Mouse (Mus musculus): ENCODE data around the gene Gramd4. TPM values are rescaled to one million over a fixed set of nuclear protein-coding genes. Genes with fewer than 3 reads are reported as not detected.
"Not testable (repeated sequence)": the region's sequence is repeated elsewhere in the genome, so short reads cannot be mapped to it uniquely, and the experiment has no call there.

Gene Gramd4
- polyA plus RNA-seq, 1 experiment: 15.0 TPM

GRCm38 (mm10) chr15:86175253-86176050, 118.0 kb downstream of the Gramd4 start:
- Histone ChIP-seq H3K4me3 (no peak overlapping the region), H3K36me3 (ENCODE audit: control insufficient read depth, insufficient read depth) (no peaks in the 10 kb centered on the region), H3K79me2 (ENCODE audit: control insufficient read depth, insufficient read depth) (peaks cover 11% of the 10 kb centered on the region), H3ac (ENCODE audit: control insufficient read depth, insufficient read length) (no peak overlapping the region), H3K27me3 (ENCODE audit: control insufficient read depth, insufficient read depth, insufficient read length) (no peaks in the 10 kb centered on the region), H3K4me2 (ENCODE audit: low read depth) (no peak overlapping the region)
- no peak for TF ChIP-seq MYOG (IDR thresholded peaks at IDR 0.05; ENCODE audit: control insufficient read depth in 1 of 3, insufficient read depth in 1 of 3, insufficient read length in 2 of 3, low read depth in 2 of 3)
- TF ChIP-seq POLR2A (IDR thresholded peaks at IDR 0.05; ENCODE audit: insufficient read length, low read depth): no peak
- no peak for TF ChIP-seq USF1 (IDR thresholded peaks at IDR 0.05; ENCODE audit: low read depth)
- TF ChIP-seq REST (IDR thresholded peaks at IDR 0.05; ENCODE audit: insufficient read depth, insufficient read length): no peak
- no peak for TF ChIP-seq MAX (IDR thresholded peaks at IDR 0.05; ENCODE audit: low read depth)
- no peak for TF ChIP-seq TCF12 (IDR thresholded peaks at IDR 0.05; ENCODE audit: insufficient read depth, poor library complexity, severe bottlenecking)

DNA sequence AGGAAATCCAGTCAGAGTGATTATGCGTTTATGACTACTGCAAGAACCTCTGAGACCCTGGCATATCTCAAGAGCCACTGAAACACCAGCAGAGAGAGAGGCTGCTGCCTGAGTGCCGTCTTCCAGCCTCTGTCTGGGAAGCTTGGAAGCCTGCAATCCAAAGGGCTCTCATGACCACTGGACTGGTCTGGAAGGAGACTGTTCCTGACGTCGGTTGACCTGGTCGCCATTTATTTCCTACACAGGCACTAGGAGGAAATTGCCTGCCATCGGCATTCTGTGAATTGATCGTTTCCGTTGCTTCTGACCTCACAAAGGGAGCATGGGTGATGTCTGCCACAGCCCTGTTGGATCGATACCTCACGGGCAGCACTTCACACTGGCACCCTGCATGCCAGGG, 118.7 kb downstream of the Gramd4 start:
- Histone ChIP-seq H3ac (ENCODE audit: control insufficient read depth, insufficient read length) (no peak overlapping the region), H3K79me2 (ENCODE audit: control insufficient read depth, insufficient read depth) (peaks cover 12% of the 10 kb centered on the region), H3K4me3 (no peak overlapping the region), H3K27me3 (ENCODE audit: control insufficient read depth, insufficient read depth, insufficient read length) (no peaks in the 10 kb centered on the region), H3K36me3 (ENCODE audit: control insufficient read depth, insufficient read depth) (no peaks in the 10 kb centered on the region), H3K4me2 (ENCODE audit: low read depth) (no peak overlapping the region)
- no peak for TF ChIP-seq E2F4 (IDR thresholded peaks at IDR 0.05; ENCODE audit: insufficient read depth)
- no peak for TF ChIP-seq MAX (IDR thresholded peaks at IDR 0.05; ENCODE audit: low read depth)
- no peak for TF ChIP-seq TCF12 (IDR thresholded peaks at IDR 0.05; ENCODE audit: insufficient read depth, poor library complexity, severe bottlenecking)
- TF ChIP-seq MYOD1 (IDR thresholded peaks at IDR 0.05; ENCODE audit: control insufficient read depth in 1 of 3, insufficient read length in 2 of 3, low read depth in 2 of 3): no peak
- no peak for TF ChIP-seq TCF3 (IDR thresholded peaks at IDR 0.05; ENCODE audit: insufficient read length, low read depth)
- no peak for TF ChIP-seq POLR2A (IDR thresholded peaks at IDR 0.05; ENCODE audit: insufficient read length, low read depth)
- no peak for TF ChIP-seq CEBPB (IDR thresholded peaks at IDR 0.05; ENCODE audit: insufficient read depth, poor library complexity, severe bottlenecking)
- no peak for TF ChIP-seq USF1 (IDR thresholded peaks at IDR 0.05; ENCODE audit: low read depth)

DNA sequence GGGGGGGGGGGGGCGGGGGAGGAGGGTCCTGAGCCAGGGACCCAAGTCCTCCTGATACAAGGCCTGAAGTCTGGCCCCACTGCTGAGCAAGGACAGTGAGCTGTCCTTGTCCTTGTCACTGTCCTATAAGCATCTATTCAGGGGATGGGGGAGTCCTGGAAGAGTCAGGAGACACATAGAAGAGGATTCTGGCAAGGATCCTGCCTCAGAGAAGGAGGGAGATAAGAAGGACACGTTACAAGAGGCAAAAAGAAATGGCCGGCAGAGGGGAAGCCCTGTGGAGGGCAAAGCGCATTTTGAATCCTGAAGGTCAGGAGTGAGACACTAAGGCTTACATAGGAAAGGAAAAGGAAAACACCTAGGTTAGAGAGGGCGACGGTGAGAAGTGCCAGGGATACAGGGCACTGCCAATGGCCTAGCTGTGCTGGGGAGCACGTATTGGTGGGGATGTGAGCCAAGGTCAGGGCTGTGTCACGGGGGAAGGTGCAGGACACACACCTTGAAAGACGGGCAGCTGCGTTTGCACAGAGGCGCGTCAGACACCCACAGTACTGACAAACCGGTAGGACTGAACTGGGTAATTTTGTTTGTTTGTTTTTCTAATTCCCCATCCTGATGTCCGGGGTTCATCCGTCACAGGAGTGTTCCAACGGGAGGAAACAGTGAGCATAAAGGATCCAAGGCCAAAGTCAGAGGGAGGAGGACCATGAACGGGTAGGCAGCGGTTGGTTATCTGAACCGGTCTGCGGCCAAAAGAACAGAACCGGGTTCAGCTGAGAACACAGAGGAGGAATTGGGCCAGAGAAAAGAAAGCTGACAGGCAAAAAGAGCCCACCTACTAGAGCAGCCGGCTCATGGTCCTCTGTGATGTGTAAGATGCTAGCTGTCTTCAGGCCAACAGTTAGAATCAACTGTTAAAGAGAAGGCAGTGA, 119.5 kb downstream of the Gramd4 start:
- Histone ChIP-seq H3K4me2 (ENCODE audit: low read depth) (no peak overlapping the region), H3K36me3 (ENCODE audit: control insufficient read depth, insufficient read depth) (no peaks in the 10 kb centered on the region), H3ac (ENCODE audit: control insufficient read depth, insufficient read length) (no peak overlapping the region), H3K4me3 (no peak overlapping the region), H3K27me3 (ENCODE audit: control insufficient read depth, insufficient read depth, insufficient read length) (no peaks in the 10 kb centered on the region), H3K79me2 (ENCODE audit: control insufficient read depth, insufficient read depth) (peaks cover 13% of the 10 kb centered on the region)
- no peak for TF ChIP-seq E2F4 (IDR thresholded peaks at IDR 0.05; ENCODE audit: insufficient read depth)
- no peak for TF ChIP-seq MYOG (IDR thresholded peaks at IDR 0.05; ENCODE audit: control insufficient read depth in 1 of 3, insufficient read depth in 1 of 3, insufficient read length in 2 of 3, low read depth in 2 of 3)
- no peak for TF ChIP-seq MAX (IDR thresholded peaks at IDR 0.05; ENCODE audit: low read depth)
- TF ChIP-seq POLR2A (IDR thresholded peaks at IDR 0.05; ENCODE audit: insufficient read length, low read depth): no peak
- no peak for TF ChIP-seq USF1 (IDR thresholded peaks at IDR 0.05; ENCODE audit: low read depth)
- no peak for TF ChIP-seq POLR2AphosphoS2 (IDR thresholded peaks at IDR 0.05; ENCODE audit: insufficient read length, low read depth)
- TF ChIP-seq TCF3 (IDR thresholded peaks at IDR 0.05; ENCODE audit: insufficient read length, low read depth): no peak
- no peak for TF ChIP-seq SRF (IDR thresholded peaks at IDR 0.05; ENCODE audit: control insufficient read depth, insufficient read length, low read depth)
- no peak for TF ChIP-seq MYOD1 (IDR thresholded peaks at IDR 0.05; ENCODE audit: control insufficient read depth in 1 of 3, insufficient read length in 2 of 3, low read depth in 2 of 3)
- TF ChIP-seq TCF12 (IDR thresholded peaks at IDR 0.05; ENCODE audit: insufficient read depth, poor library complexity, severe bottlenecking): no peak
- TF ChIP-seq CEBPB (IDR thresholded peaks at IDR 0.05; ENCODE audit: insufficient read depth, poor library complexity, severe bottlenecking): no peak
- no peak for TF ChIP-seq REST (IDR thresholded peaks at IDR 0.05; ENCODE audit: insufficient read depth, insufficient read length)

GRCm38 (mm10) chr15:86177703-86178251, 120.3 kb downstream of the Gramd4 start:
- not testable (repeated sequence) for H3K4me3 ChIP-seq; H3K27me3 ChIP-seq (ENCODE audit: control insufficient read depth, insufficient read depth, insufficient read length)

DNA sequence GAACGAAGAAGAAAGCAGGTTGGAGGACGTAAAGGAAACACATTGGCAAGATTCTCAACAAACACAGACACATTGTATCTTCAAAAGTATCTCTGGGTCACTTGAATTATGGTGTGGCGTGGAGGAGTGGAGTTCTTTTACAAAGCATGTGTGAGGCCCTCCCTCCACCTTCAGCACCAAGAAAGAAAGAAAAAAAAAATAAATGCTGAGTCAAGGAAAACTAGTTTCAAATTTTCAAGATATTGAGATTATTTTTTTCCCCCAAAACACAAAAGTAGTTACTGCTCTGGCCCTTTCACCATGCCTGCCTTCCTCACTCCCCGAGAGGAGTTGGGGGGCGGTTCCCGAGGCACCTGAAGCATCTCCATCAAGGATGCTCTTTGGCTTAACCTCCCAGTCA, 121.1 kb downstream of the Gramd4 start:
- Histone ChIP-seq H3ac (ENCODE audit: control insufficient read depth, insufficient read length) (no peak overlapping the region), H3K4me2 (ENCODE audit: low read depth) (no peak overlapping the region), H3K79me2 (ENCODE audit: control insufficient read depth, insufficient read depth) (peaks cover 22% of the 10 kb centered on the region), H3K27me3 (ENCODE audit: control insufficient read depth, insufficient read depth, insufficient read length) (no peaks in the 10 kb centered on the region), H3K36me3 (ENCODE audit: control insufficient read depth, insufficient read depth) (no peaks in the 10 kb centered on the region), H3K4me3 (no peak overlapping the region)
- no peak for TF ChIP-seq MAX (IDR thresholded peaks at IDR 0.05; ENCODE audit: low read depth)
- TF ChIP-seq MYOD1 (IDR thresholded peaks at IDR 0.05; ENCODE audit: control insufficient read depth in 1 of 3, insufficient read length in 2 of 3, low read depth in 2 of 3): no peak
- no peak for TF ChIP-seq POLR2A (IDR thresholded peaks at IDR 0.05; ENCODE audit: insufficient read length, low read depth)
- no peak for TF ChIP-seq TCF3 (IDR thresholded peaks at IDR 0.05; ENCODE audit: insufficient read length, low read depth)
- TF ChIP-seq REST (IDR thresholded peaks at IDR 0.05; ENCODE audit: insufficient read depth, insufficient read length): no peak
- no peak for TF ChIP-seq SRF (IDR thresholded peaks at IDR 0.05; ENCODE audit: control insufficient read depth, insufficient read length, low read depth)
- TF ChIP-seq TCF12 (IDR thresholded peaks at IDR 0.05; ENCODE audit: insufficient read depth, poor library complexity, severe bottlenecking): no peak
- no peak for TF ChIP-seq CEBPB (IDR thresholded peaks at IDR 0.05; ENCODE audit: insufficient read depth, poor library complexity, severe bottlenecking)
- no peak for TF ChIP-seq USF1 (IDR thresholded peaks at IDR 0.05; ENCODE audit: low read depth)
- TF ChIP-seq E2F4 (IDR thresholded peaks at IDR 0.05; ENCODE audit: insufficient read depth): no peak
- TF ChIP-seq MYOG (IDR thresholded peaks at IDR 0.05; ENCODE audit: control insufficient read depth in 1 of 3, insufficient read depth in 1 of 3, insufficient read length in 2 of 3, low read depth in 2 of 3): no peak
- TF ChIP-seq POLR2AphosphoS2 (IDR thresholded peaks at IDR 0.05; ENCODE audit: insufficient read length, low read depth): no peak

More at GRCm38 (mm10) chr15:86177703-86178251, 120.3 kb downstream of the Gramd4 start:
- H3K79me2 ChIP-seq (ENCODE audit: control insufficient read depth, insufficient read depth): peaks cover 19% of the 10 kb centered on the region
- H3K4me2 ChIP-seq (ENCODE audit: low read depth); H3K36me3 ChIP-seq (ENCODE audit: control insufficient read depth, insufficient read depth); H3ac ChIP-seq (ENCODE audit: control insufficient read depth, insufficient read length): not testable (repeated sequence)

Data from myocyte (in vitro differentiated cells).